Mouse (Mus musculus) right cerebral cortex, adult 18-20 months (tissue): ENCODE measurements at regions not wholly inside any gene's neighbourhood (a gene's known extent, or its start where the extent isn't known, plus 50 kb on each side); places are given as distances from the start of the nearest gene placed in this dataset.

Source experiments
- DNase-seq: peaks from one replicate; pipeline ENCODE4 v3.0.0; 2022; ENCODE audit warnings: mixed read lengths

GRCm38 (mm10) chr15:63724543-63725186, 120.3 kb downstream of the Gsdmc2 start:
- no peak for DNase-seq

- DNase-seq = no peak
These were observed 122.0 kb downstream of the Gsdmc2 start for GRCm38 (mm10) chr15:63722991-63723390.

GRCm38 (mm10) chr15:63721669-63722357, 123.2 kb downstream of the Gsdmc2 start:
- DNase-seq = peak; percentile 29

- no peak for DNase-seq
These were observed 127.2 kb downstream of the Gsdmc2 start for GRCm38 (mm10) chr15:63717812-63718211.

- DNase-seq = no peak
These were observed 131.3 kb downstream of the Gsdmc2 start for GRCm38 (mm10) chr15:63713697-63714096.

- DNase-seq = no peak
These were observed 134.6 kb downstream of the Gsdmc2 start for GRCm38 (mm10) chr15:63710381-63710780.

DNA sequence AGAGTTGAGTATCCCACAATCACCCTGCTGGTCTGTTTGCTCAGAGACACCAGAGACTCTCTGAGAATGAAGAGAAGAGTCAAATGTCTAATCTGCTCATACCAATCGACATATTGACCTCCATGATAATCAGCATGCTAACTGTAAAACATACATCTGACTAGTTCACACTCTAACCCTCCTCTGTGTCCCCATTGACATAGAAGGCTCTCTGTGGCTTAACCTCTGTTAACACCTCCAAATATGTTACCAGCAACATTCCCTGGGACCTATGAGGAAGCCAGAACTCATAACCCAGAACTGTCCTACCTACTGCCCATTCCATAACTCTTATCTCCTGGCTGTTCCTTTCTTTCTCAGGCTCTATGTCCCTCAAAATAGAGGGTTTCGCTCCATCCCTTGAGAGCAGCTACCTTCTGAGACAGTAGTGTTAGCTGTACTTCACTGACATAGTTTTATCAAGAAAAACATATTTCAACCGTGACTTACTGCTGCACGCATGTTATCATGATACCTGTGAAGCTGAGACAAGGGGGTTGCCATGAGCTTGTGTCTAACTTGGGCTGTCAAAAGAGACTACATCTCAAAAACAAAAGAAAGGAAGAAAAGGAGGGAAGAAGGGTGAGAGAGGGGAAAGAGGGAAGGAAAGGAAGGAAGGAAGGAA, 135.6 kb downstream of the Gsdmc2 start:
- no peak for DNase-seq

GRCm38 (mm10) chr15:63704636-63705035, 140.3 kb downstream of the Gsdmc2 start:
- DNase-seq = no peak

- DNase-seq = no peak
These were observed 147.1 kb downstream of the Gsdmc2 start for GRCm38 (mm10) chr15:63697831-63698230.

- no peak for DNase-seq
These were observed 150.8 kb downstream of the Gsdmc2 start for GRCm38 (mm10) chr15:63694150-63694549.

- no peak for DNase-seq
These were observed 151.4 kb downstream of the Gsdmc2 start for GRCm38 (mm10) chr15:63693561-63693960.

DNA sequence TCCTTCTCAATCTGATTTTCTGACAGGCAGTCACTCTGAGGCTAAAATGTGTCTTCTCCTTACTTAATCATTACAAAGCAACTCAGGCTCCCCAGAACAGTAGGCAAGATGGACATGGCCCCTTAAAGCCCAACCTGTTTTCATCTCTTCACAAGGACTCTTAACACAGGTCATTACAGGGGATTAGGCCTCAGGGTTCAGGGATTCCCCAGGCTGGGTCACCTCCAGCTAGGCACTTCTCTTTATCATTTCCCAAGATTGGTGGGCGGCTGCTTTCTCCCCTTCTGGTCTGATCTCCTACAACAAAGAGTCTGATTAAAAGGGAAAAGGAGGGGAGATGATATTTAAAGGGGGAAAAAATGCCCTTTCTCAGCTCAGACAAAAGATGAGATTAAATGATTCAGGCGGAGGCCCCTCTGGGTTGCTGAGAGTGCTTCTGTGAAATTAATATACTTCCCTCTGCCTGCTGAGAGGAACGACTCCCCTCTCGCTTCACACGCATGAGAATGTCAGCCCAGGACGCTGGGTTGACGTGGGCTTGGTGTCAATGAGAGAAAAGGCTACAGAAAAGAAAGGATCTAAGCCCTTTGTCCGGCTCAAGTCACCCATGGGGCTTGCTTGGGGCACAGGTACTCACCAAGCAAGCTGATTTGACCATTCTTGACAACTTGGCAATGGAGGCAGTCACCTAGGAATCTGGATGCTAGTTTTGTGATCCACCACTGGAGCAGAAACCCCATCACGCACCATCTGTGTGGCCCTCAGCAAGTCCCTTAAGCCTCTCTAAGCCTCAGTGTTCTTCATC, 152.3 kb downstream of the Gsdmc2 start:
- no peak for DNase-seq

GRCm38 (mm10) chr15:63689788-63690575, 155.0 kb downstream of the Gsdmc2 start:
- DNase-seq = no peak

DNA sequence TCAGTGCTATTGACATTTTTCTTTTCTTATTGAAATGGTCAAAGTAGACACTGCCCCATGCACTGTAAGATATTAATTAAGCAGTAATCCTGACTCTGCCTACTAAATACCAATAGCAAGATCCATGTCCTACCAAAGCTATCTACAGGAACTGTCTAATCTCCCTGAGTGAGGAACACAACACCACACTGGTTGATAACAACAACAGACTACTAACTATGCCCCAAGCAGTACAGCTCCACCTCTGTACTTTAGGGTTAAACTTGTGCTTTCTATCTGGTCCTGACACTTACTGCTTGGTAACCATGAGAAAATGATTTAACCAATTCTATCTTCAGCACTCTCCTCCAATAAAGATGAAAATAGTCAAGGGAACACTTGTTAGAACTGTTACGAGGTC, 157.1 kb downstream of the Gsdmc2 start:
- DNase-seq = no peak

- DNase-seq = no peak
These were observed 157.9 kb downstream of the Gsdmc2 start for GRCm38 (mm10) chr15:63686954-63687562.

- peak; percentile 12 for DNase-seq
These were observed 164.7 kb downstream of the Gsdmc2 start for GRCm38 (mm10) chr15:63679984-63680925.

- DNase-seq = no peak
These were observed 166.1 kb downstream of the Gsdmc2 start for GRCm38 (mm10) chr15:63678921-63679320.

DNA sequence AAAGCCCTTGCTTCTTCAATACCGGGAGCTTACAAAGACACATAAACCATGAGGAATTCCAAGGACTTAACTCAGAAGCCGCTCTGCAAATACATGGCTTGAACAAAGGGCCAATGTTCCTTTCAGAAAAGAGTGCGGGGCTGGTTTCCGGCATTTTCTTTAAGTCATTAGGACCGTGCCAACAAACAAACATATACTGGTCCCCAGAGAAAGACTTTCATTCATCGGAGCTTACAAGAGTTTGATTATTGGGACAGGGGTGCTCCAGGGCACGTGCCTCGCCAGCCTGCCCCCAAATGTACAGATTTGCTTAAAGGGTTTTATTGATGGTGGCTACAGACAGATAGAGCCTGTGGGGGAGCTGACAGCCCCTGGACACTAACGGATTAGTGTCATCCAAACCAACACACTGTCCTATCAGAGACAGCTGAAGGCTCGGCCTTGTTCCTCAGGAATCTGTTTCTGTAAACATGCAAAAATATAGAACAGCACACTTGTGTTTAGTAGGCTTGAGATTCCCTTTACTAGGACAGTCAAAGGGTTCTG, 169.4 kb downstream of the Gsdmc2 start:
- no peak for DNase-seq

- DNase-seq = no peak
These were observed 170.6 kb downstream of the Gsdmc2 start for GRCm38 (mm10) chr15:63674404-63674803.

- peak; percentile 14 for DNase-seq
These were observed 173.9 kb downstream of the Gsdmc2 start for GRCm38 (mm10) chr15:63671081-63671480.
